Mouse (Mus musculus) midbrain, embryonic 10.5 days (tissue): ENCODE results near the gene Kat7. TPM values are rescaled to one million over a fixed set of nuclear protein-coding genes. Genes with fewer than 3 reads are reported as not detected.

Experiments used
- DNase-seq: peaks from one replicate; pipeline ENCODE4 v3.0.0-alpha.2; 2017; ENCODE audit warnings: low spot score
- H3K27ac ChIP-seq: fragments of 300-500 bp; sonication (generic); replicated peaks from 2 replicates; pipeline ENCODE4 v1.5.1; 2016; ENCODE audit warnings: mild to moderate bottlenecking
- H3K27me3 ChIP-seq: fragments of 300-500 bp; sonication (generic); 2 replicates; pipeline ENCODE4 v1.6.1; 2016; ENCODE audit warnings: low read depth, mild to moderate bottlenecking; ENCODE audit not compliant: poor library complexity, severe bottlenecking
- H3K36me3 ChIP-seq: fragments of 300-500 bp; sonication (generic); 2 replicates; pipeline ENCODE4 v1.6.1; 2016; ENCODE audit warnings: mild to moderate bottlenecking, moderate library complexity
- H3K4me1 ChIP-seq: fragments of 300-500 bp; sonication (generic); 2 replicates; pipeline ENCODE4 v1.6.1; 2016
- H3K4me3 ChIP-seq: fragments of 300-500 bp; sonication (generic); 2 replicates; pipeline ENCODE4 v1.5.1; 2016; ENCODE audit warnings: mild to moderate bottlenecking, moderate library complexity
- H3K9me3 ChIP-seq: fragments of 300-500 bp; sonication (generic); replicated peaks from 2 replicates; pipeline ENCODE4 v1.6.1; 2016; ENCODE audit warnings: mild to moderate bottlenecking
- WGBS: fragments of 180-500 bp; shearing (Covaris S2); methylation state at CpG from one replicate; pipeline ENCODE4 v1.1.7; 2016; 5-methylcytosine and 5-hydroxymethylcytosine counted together
- polyA plus RNA-seq: library from polyadenylated mRNA; unstranded; fragments of >200 nt; fragmentation: Nextera tagmentation; extraction: Ambion mirVana; gene quantifications from 2 replicates; pipeline ENCODE4 v1.2.1, GENCODE M21; 2016

The Kat7 gene
- polyA plus RNA-seq, 1 experiment from 2014 or later, result 91.6 TPM

GRCm38 (mm10) chr11:95326243-95326642, 16.2 kb upstream of the Kat7 start:
- Histone ChIP-seq H3K9me3 (no peaks in the 10 kb centered on the region), H3K36me3 (no peaks in the 10 kb centered on the region), H3K27me3 (no peaks in the 10 kb centered on the region), H3K4me3 (no peak overlapping the region), H3K27ac (no peak overlapping the region), H3K4me1 (peaks cover 12% of the 10 kb centered on the region)
- DNase-seq, result no peak
- WGBS, result 85% methylated on average over 11 of the region's 11 CpGs

GRCm38 (mm10) chr11:95325832-95326231, 15.8 kb upstream of the Kat7 start:
- DNase-seq, result no peak
- 94% methylated on average over 4 of the region's 4 CpGs for WGBS
- no peak overlapping the region for H3K27ac ChIP-seq

GRCm38 (mm10) chr11:95324181-95324580, 14.1 kb upstream of the Kat7 start:
- Histone ChIP-seq H3K4me1 (peaks cover 12% of the 10 kb centered on the region), H3K27me3 (no peaks in the 10 kb centered on the region), H3K9me3 (no peaks in the 10 kb centered on the region), H3K4me3 (no peak overlapping the region), H3K27ac (no peak overlapping the region), H3K36me3 (no peaks in the 10 kb centered on the region)
- DNase-seq, result peak; percentile 33
- WGBS, result 78% methylated on average over 10 of the region's 10 CpGs

More at GRCm38 (mm10) chr11:95325832-95326231, 15.8 kb upstream of the Kat7 start:
- H3K27me3 ChIP-seq, result no peaks in the 10 kb centered on the region
- peaks cover 12% of the 10 kb centered on the region for H3K4me1 ChIP-seq
- H3K4me3 ChIP-seq, result no peak overlapping the region
- H3K36me3 ChIP-seq, result no peaks in the 10 kb centered on the region
- H3K9me3 ChIP-seq, result no peaks in the 10 kb centered on the region

GRCm38 (mm10) chr11:95320010-95320409, 10.0 kb upstream of the Kat7 start:
- H3K36me3 ChIP-seq, result no peaks in the 10 kb centered on the region
- 97% methylated on average over 1 of the region's 1 CpGs for WGBS
- no peak for DNase-seq
- no peaks in the 10 kb centered on the region for H3K27me3 ChIP-seq
- no peaks in the 10 kb centered on the region for H3K9me3 ChIP-seq
- peaks cover 12% of the 10 kb centered on the region for H3K4me1 ChIP-seq
- no peak overlapping the region for H3K27ac ChIP-seq
- no peak overlapping the region for H3K4me3 ChIP-seq

GRCm38 (mm10) chr11:95319506-95319905, 9.5 kb upstream of the Kat7 start:
- Histone ChIP-seq H3K4me3 (no peak overlapping the region), H3K9me3 (no peaks in the 10 kb centered on the region), H3K27ac (no peak overlapping the region), H3K27me3 (no peaks in the 10 kb centered on the region), H3K4me1 (peaks cover 8% of the 10 kb centered on the region), H3K36me3 (no peaks in the 10 kb centered on the region)
- DNase-seq, result no peak
- 59% methylated on average over 1 of the region's 1 CpGs for WGBS

- H3K4me3 ChIP-seq, result no peak overlapping the region
- H3K9me3 ChIP-seq, result no peaks in the 10 kb centered on the region
- no peaks in the 10 kb centered on the region for H3K4me1 ChIP-seq
- no peak overlapping the region for H3K27ac ChIP-seq
- H3K36me3 ChIP-seq, result no peaks in the 10 kb centered on the region
- WGBS, result 90% methylated on average over 9 of the region's 9 CpGs
- DNase-seq, result no peak
- H3K27me3 ChIP-seq, result no peaks in the 10 kb centered on the region
Measured at GRCm38 (mm10) chr11:95318116-95318515, 8.1 kb upstream of the Kat7 start.

- H3K4me3 ChIP-seq, result no peak overlapping the region
- no peaks in the 10 kb centered on the region for H3K9me3 ChIP-seq
- no peak for DNase-seq
- H3K36me3 ChIP-seq, result no peaks in the 10 kb centered on the region
- no peaks in the 10 kb centered on the region for H3K27me3 ChIP-seq
- no peak overlapping the region for H3K27ac ChIP-seq
- H3K4me1 ChIP-seq, result peaks cover 12% of the 10 kb centered on the region
- WGBS, result 82% methylated on average over 7 of the region's 7 CpGs
Measured at GRCm38 (mm10) chr11:95315215-95315955, 5.3 kb upstream of the Kat7 start.

- Histone ChIP-seq H3K4me3 (peak overlapping the region; percentile 96), H3K27ac (peak overlapping the region; percentile 98), H3K4me1 (peaks cover 25% of the 10 kb centered on the region), H3K9me3 (no peaks in the 10 kb centered on the region), H3K27me3 (no peaks in the 10 kb centered on the region), H3K36me3 (peaks cover 2% of the 10 kb centered on the region; the same call in 1 of the 2 replicates)
- DNase-seq, result no peak
- 24% methylated on average over 5 of the region's 5 CpGs for WGBS
Measured at GRCm38 (mm10) chr11:95311425-95311807, 1.4 kb upstream of the Kat7 start.

- Histone ChIP-seq H3K9me3 (no peaks in the 10 kb centered on the region), H3K27ac (peak overlapping the region; percentile 98)
- no peak for DNase-seq
Measured at GRCm38 (mm10) chr11:95310648-95311424, 790 bp upstream of the Kat7 start.

GRCm38 (mm10) chr11:95309510-95310006, 488 bp downstream of the Kat7 start:
- DNase-seq, result peak; percentile 96
- H3K27ac ChIP-seq, result peak overlapping the region; percentile 98
- peaks cover 25% of the 10 kb centered on the region for H3K4me1 ChIP-seq
- H3K27me3 ChIP-seq, result no peaks in the 10 kb centered on the region
- no peaks in the 10 kb centered on the region for H3K9me3 ChIP-seq
- peaks cover 20% of the 10 kb centered on the region for H3K36me3 ChIP-seq
- under 1% methylated on average over 37 of the region's 37 CpGs for WGBS
- H3K4me3 ChIP-seq, result peak overlapping the region; percentile 96

More at GRCm38 (mm10) chr11:95310648-95311424, 790 bp upstream of the Kat7 start:
- WGBS, result 5% methylated on average over 17 of the region's 17 CpGs
- H3K4me3 ChIP-seq, result peak overlapping the region; percentile 96
- peaks cover 7% of the 10 kb centered on the region for H3K36me3 ChIP-seq
- H3K4me1 ChIP-seq, result peaks cover 25% of the 10 kb centered on the region
- H3K27me3 ChIP-seq, result no peaks in the 10 kb centered on the region

- DNase-seq, result no peak
- H3K36me3 ChIP-seq, result peaks cover 40% of the 10 kb centered on the region
- H3K9me3 ChIP-seq, result no peaks in the 10 kb centered on the region
Measured at GRCm38 (mm10) chr11:95307526-95307925, 2.5 kb downstream of the Kat7 start.

GRCm38 (mm10) chr11:95305600-95305999, 4.4 kb downstream of the Kat7 start:
- no peak overlapping the region for H3K4me3 ChIP-seq
- H3K36me3 ChIP-seq, result peaks cover 60% of the 10 kb centered on the region
- H3K9me3 ChIP-seq, result no peaks in the 10 kb centered on the region
- WGBS, result 93% methylated on average over 7 of the region's 7 CpGs
- no peak overlapping the region for H3K27ac ChIP-seq
- peaks cover 13% of the 10 kb centered on the region for H3K4me1 ChIP-seq
- H3K27me3 ChIP-seq, result no peaks in the 10 kb centered on the region
- no peak for DNase-seq

More at GRCm38 (mm10) chr11:95307526-95307925, 2.5 kb downstream of the Kat7 start:
- no peaks in the 10 kb centered on the region for H3K27me3 ChIP-seq
- no peak overlapping the region for H3K4me3 ChIP-seq
- WGBS, result 94% methylated on average over 8 of the region's 8 CpGs
- H3K27ac ChIP-seq, result no peak overlapping the region
- H3K4me1 ChIP-seq, result peaks cover 25% of the 10 kb centered on the region

- Histone ChIP-seq H3K4me3 (no peak overlapping the region), H3K9me3 (no peaks in the 10 kb centered on the region), H3K4me1 (no peaks in the 10 kb centered on the region), H3K27ac (no peak overlapping the region), H3K36me3 (peaks cover 98% of the 10 kb centered on the region), H3K27me3 (no peaks in the 10 kb centered on the region)
- no peak for DNase-seq
- 91% methylated on average over 3 of the region's 3 CpGs for WGBS
Measured at GRCm38 (mm10) chr11:95301772-95302171, 8.3 kb downstream of the Kat7 start.
